Mouse (Mus musculus): ENCODE results near the gene Phkg2. TPM values are rescaled to one million over a fixed set of nuclear protein-coding genes. Genes with fewer than 3 reads are reported as not detected.
A peak's percentile ranks its signal among the peaks of the same experiment; 100 is the strongest.

The Phkg2 gene
- polyA plus RNA-seq, 1 experiment: 1,776 TPM

DNA sequence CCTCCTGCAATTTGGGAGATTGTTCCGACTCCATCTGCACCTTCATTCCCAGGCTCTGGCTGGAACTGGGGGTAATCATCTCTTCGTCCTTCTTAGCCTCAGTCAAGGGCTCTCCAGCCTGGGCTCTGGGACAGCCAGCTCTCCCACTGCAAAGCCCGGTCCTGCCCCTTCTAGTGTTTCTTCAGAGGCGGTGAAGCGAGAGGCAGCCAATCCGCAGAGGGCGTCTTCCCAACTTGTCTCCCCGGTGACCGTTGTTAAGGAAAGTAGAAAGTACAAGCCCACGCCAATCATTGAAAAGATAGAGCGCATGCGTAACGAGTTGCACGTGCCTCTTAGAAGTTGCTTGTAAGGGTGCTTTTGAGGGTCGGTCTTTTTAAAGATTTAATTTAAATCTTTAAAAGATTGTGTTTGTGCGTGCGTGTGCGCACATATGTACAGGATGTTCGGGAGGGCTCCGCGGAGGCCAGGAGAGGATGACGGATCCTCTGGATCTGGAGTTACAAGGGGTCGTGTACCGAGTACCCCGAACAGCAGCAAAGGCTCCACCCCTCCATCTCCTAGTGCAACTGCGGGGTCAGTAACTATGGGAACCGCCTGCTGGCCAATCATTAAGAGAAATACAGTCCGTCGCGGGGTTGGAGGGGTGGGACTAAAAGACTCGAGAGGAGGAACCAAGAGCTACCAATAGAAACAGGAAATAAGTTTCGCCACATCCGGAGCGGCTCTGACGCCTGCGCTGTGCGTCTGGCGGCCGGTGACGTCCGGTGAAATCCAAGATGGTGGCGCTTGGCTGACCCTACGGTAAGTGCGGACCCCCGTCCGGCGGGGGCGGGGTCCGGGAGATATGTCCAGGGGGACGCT lies 15.1 kb downstream of the Phkg2 start, which contains the start of the genes Ccdc189 and Rnf40:
Gene Ccdc189 (minus strand): TSS at position 585 of the 861 bp plus-strand sequence.
Gene Rnf40 (plus strand): TSS at position 757 of the 861 bp plus-strand sequence.
- Histone ChIP-seq H3K4me1 (ENCODE audit: control insufficient read depth, insufficient read depth, low read length) (peaks cover 14% of the 10 kb centered on the region), H3K27ac (ENCODE audit: control insufficient read depth, insufficient read depth, low read depth, low read length) (peak within 1 kb of the TSS; percentile 94), H3K27me3 (ENCODE audit: control insufficient read depth, insufficient read depth, low read length) (no peaks in the 10 kb centered on the region), H3K4me3 (ENCODE audit: control insufficient read depth, low read depth, low read length) (peak within 1 kb of the TSS; percentile 92), H3K36me3 (ENCODE audit: control insufficient read depth, insufficient read depth, low read length) (peaks cover 12% of the 10 kb centered on the region)
- no peak for TF ChIP-seq CTCF (IDR thresholded peaks at IDR 0.05; ENCODE audit: control insufficient read depth, insufficient read depth, insufficient replicate concordance, low read depth, low read length)
- peak; percentile 80 for TF ChIP-seq POLR2A (IDR thresholded peaks at IDR 0.05; ENCODE audit: control insufficient read depth, low read depth, low read length)

DNA sequence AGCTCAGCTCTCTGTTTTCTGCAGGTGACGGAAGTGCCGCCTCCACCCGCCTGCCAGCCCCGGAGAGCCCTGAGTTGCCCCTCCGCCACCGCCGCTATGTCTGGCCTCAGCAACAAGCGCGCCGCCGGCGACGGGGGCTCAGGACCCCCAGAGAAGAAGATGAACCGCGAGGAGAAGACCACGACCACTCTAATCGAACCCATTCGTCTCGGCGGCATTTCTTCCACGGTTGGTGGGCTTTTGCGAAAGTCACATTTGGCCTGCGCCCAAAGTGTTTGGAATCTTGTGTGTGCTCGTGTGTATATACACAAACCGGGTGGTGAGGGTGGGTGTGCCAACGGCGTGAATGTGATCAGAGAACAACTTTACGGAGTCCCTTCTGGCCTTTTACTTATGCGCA lies 15.8 kb downstream of the Phkg2 start:
- Histone ChIP-seq H3K4me3 (ENCODE audit: control insufficient read depth, low read depth, low read length) (peak overlapping the region; percentile 92), H3K27ac (ENCODE audit: control insufficient read depth, insufficient read depth, low read depth, low read length) (peak overlapping the region; percentile 75)

DNA sequence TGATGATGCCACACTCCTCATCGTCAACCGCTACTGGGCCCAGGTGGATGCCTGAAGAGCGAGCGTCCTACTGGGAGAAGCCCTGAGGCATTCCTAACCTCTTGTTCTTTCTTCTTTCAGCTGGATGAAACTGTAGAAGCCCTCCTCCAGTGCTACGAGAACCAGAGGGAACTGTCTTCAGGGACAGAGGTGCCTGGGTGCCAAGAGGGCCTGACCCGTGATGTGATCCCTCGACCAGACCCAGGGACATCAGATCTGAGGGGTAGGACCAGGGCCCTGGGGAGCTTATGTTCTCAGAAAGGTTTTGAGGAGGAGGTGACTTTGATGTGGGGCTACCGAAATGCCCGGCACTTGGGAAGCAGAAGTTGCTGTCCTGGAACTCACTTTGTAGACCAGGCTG lies 16.5 kb downstream of the Phkg2 start:
- peak overlapping the region; percentile 92 for H3K4me3 ChIP-seq (ENCODE audit: control insufficient read depth, low read depth, low read length)
- TF ChIP-seq POLR2A (IDR thresholded peaks at IDR 0.05; ENCODE audit: control insufficient read depth, low read depth, low read length) (no peak), CTCF (IDR thresholded peaks at IDR 0.05; ENCODE audit: control insufficient read depth, insufficient read depth, insufficient replicate concordance, low read depth, low read length) (no peak)
- peaks cover 14% of the 10 kb centered on the region for H3K4me1 ChIP-seq (ENCODE audit: control insufficient read depth, insufficient read depth, low read length)
- H3K36me3 ChIP-seq (ENCODE audit: control insufficient read depth, insufficient read depth, low read length): peaks cover 16% of the 10 kb centered on the region
- no peaks in the 10 kb centered on the region for H3K27me3 ChIP-seq (ENCODE audit: control insufficient read depth, insufficient read depth, low read length)
- no peak overlapping the region for H3K27ac ChIP-seq (ENCODE audit: control insufficient read depth, insufficient read depth, low read depth, low read length)

More for the DNA sequence above, 15.8 kb downstream of the Phkg2 start:
- H3K36me3 ChIP-seq (ENCODE audit: control insufficient read depth, insufficient read depth, low read length): peaks cover 16% of the 10 kb centered on the region
- no peaks in the 10 kb centered on the region for H3K27me3 ChIP-seq (ENCODE audit: control insufficient read depth, insufficient read depth, low read length)
- no peak; the same call in 1 of the 2 replicates for TF ChIP-seq POLR2A (IDR thresholded peaks at IDR 0.05; ENCODE audit: control insufficient read depth, low read depth, low read length)
- no peak for TF ChIP-seq CTCF (IDR thresholded peaks at IDR 0.05; ENCODE audit: control insufficient read depth, insufficient read depth, insufficient replicate concordance, low read depth, low read length)
- peaks cover 14% of the 10 kb centered on the region for H3K4me1 ChIP-seq (ENCODE audit: control insufficient read depth, insufficient read depth, low read length)

DNA sequence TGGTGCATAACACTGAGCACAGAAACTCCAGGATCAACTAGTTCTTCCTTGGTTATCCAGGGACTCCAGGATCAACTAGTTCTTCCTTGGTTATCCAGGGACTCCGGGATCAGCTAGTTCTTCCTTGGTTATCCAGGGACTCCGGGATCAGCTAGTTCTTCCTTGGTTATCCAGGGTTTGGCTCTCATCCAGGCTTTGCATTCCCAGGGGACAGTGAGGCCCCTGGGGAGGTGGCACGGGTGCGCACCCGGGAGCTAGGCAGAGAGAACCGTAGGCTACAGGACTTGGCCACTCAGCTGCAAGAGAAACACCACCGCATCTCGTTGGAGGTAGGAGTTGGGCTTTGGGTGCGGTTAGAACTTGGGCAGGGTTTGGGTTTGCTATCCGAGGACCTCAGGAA lies 18.0 kb downstream of the Phkg2 start:
- TF ChIP-seq CTCF (IDR thresholded peaks at IDR 0.05; ENCODE audit: control insufficient read depth, insufficient read depth, insufficient replicate concordance, low read depth, low read length) (no peak), POLR2A (IDR thresholded peaks at IDR 0.05; ENCODE audit: control insufficient read depth, low read depth, low read length) (no peak)
- Histone ChIP-seq H3K4me3 (ENCODE audit: control insufficient read depth, low read depth, low read length) (peak overlapping the region; percentile 65), H3K4me1 (ENCODE audit: control insufficient read depth, insufficient read depth, low read length) (peaks cover 14% of the 10 kb centered on the region), H3K36me3 (ENCODE audit: control insufficient read depth, insufficient read depth, low read length) (peaks cover 16% of the 10 kb centered on the region), H3K27me3 (ENCODE audit: control insufficient read depth, insufficient read depth, low read length) (no peaks in the 10 kb centered on the region), H3K27ac (ENCODE audit: control insufficient read depth, insufficient read depth, low read depth, low read length) (no peak overlapping the region)

DNA sequence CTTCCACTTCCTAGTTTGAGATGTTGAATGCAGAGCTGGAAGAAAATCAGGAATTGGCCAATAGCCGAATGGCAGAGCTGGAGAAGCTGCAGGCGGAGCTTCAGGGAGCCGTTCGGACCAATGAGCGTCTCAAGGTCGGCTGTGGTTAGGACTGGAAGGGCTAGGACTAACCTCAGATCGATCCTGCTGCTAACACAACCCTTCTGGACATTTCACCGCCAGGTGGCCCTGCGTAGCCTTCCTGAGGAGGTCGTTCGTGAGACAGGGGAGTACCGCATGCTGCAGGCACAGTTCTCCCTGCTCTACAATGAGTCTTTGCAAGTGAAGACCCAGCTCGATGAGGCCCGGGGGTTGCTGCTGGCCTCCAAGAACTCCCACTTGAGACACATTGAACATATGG lies 19.4 kb downstream of the Phkg2 start:
- Histone ChIP-seq H3K27me3 (ENCODE audit: control insufficient read depth, insufficient read depth, low read length) (no peaks in the 10 kb centered on the region), H3K36me3 (ENCODE audit: control insufficient read depth, insufficient read depth, low read length) (peaks cover 16% of the 10 kb centered on the region)
- no peak for TF ChIP-seq POLR2A (IDR thresholded peaks at IDR 0.05; ENCODE audit: control insufficient read depth, low read depth, low read length)
- no peak for TF ChIP-seq CTCF (IDR thresholded peaks at IDR 0.05; ENCODE audit: control insufficient read depth, insufficient read depth, insufficient replicate concordance, low read depth, low read length)

DNA sequence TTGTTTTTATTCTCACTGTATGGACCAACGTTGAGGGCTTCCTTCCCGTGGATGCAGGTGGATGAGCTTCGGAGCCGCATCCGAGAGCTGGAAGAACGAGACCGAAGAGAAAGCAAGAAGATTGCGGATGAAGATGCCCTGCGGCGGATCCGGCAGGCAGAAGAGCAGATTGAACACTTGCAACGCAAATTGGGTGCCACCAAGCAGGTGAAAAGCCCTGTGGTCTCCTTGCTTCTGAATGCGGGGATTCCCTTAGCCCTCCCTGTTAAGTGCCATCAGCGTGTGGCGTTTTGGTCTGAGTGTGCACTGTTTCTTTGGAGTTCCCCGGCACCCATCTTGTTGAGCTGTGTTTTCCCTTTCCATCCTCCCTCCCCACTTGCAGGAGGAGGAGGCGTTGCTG lies 23.6 kb downstream of the Phkg2 start:
- no peak overlapping the region for H3K27ac ChIP-seq (ENCODE audit: control insufficient read depth, insufficient read depth, low read depth, low read length)
- H3K27me3 ChIP-seq (ENCODE audit: control insufficient read depth, insufficient read depth, low read length): no peaks in the 10 kb centered on the region
- H3K36me3 ChIP-seq (ENCODE audit: control insufficient read depth, insufficient read depth, low read length): peaks cover 11% of the 10 kb centered on the region
- H3K4me3 ChIP-seq (ENCODE audit: control insufficient read depth, low read depth, low read length): no peak overlapping the region
- no peaks in the 10 kb centered on the region for H3K4me1 ChIP-seq (ENCODE audit: control insufficient read depth, insufficient read depth, low read length)
- TF ChIP-seq CTCF (IDR thresholded peaks at IDR 0.05; ENCODE audit: control insufficient read depth, insufficient read depth, insufficient replicate concordance, low read depth, low read length): no peak
- no peak for TF ChIP-seq POLR2A (IDR thresholded peaks at IDR 0.05; ENCODE audit: control insufficient read depth, low read depth, low read length)

More for the DNA sequence above, 19.4 kb downstream of the Phkg2 start:
- peaks cover 10% of the 10 kb centered on the region for H3K4me1 ChIP-seq (ENCODE audit: control insufficient read depth, insufficient read depth, low read length)
- H3K4me3 ChIP-seq (ENCODE audit: control insufficient read depth, low read depth, low read length): peak overlapping the region; percentile 75
- peak overlapping the region; percentile 14 for H3K27ac ChIP-seq (ENCODE audit: control insufficient read depth, insufficient read depth, low read depth, low read length)

DNA sequence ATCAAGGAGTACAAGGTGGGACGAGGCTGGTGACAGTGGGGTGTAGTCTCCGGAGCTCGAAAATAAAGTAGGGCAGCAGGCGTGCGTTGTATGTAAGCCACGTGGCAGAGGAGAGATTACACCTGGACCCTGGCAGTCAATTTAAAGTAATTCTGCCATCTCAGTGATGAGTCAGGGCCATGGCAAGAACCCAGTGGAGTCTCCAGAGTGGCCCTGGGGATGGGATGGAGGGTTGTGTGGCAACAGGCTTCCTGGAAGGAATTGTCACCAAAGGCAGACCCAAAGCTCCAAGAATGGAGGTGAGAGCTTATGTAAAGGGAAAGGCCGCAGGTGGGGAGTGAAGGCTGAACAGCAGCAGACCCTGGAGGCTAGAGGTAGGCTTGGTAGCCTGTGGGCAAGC lies 27.5 kb downstream of the Phkg2 start:
- Histone ChIP-seq H3K4me1 (ENCODE audit: control insufficient read depth, insufficient read depth, low read length) (no peaks in the 10 kb centered on the region), H3K36me3 (ENCODE audit: control insufficient read depth, insufficient read depth, low read length) (peaks cover 4% of the 10 kb centered on the region), H3K4me3 (ENCODE audit: control insufficient read depth, low read depth, low read length) (no peak overlapping the region), H3K27me3 (ENCODE audit: control insufficient read depth, insufficient read depth, low read length) (no peaks in the 10 kb centered on the region), H3K27ac (ENCODE audit: control insufficient read depth, insufficient read depth, low read depth, low read length) (no peak overlapping the region)
- TF ChIP-seq POLR2A (IDR thresholded peaks at IDR 0.05; ENCODE audit: control insufficient read depth, low read depth, low read length) (no peak), CTCF (IDR thresholded peaks at IDR 0.05; ENCODE audit: control insufficient read depth, insufficient read depth, insufficient replicate concordance, low read depth, low read length) (no peak)

Measured in testis, adult 2 months (tissue).